Mouse (Mus musculus): ENCODE measurements around the gene Myof. TPM values are rescaled to one million over a fixed set of nuclear protein-coding genes. Genes with fewer than 3 reads are reported as not detected.

Myof gene
- total and polyA plus RNA-seq, 2 experiments = 0.48 to 2.1 TPM

DNA sequence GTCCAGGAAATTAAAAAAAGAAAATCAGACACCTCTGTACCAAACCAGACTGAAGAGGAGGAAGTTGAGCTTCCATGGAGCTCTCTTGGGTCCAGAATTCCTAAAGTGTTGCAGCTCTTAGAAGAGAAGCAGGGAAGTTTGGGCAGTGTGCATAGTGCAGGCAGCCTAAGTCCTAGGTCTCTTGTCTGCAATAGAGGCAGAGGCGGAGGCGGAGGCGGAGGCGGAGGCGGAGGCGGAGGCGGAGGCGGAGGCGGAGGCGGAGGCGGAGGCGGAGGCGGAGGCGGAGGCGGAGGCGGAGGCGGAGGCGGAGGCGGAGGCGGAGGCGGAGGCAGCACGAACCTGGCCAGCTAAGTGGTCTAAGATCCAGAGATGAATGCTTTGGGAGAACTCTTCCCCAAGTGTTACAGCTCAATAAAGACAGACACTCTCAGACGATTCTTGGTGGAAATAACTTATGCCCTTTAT is 12.7 kb downstream of the Myof start:
- no peaks in the 10 kb centered on the region for H3K27me3 ChIP-seq (ENCODE audit: control insufficient read depth, insufficient read depth, low read length)
- TF ChIP-seq POLR2A (IDR thresholded peaks at IDR 0.05; ENCODE audit: extremely low read depth, insufficient read depth, low read length) (no peak), CTCF (IDR thresholded peaks at IDR 0.05; ENCODE audit: low read depth, low read length) (no peak)
- DNase-seq (ENCODE audit: extremely low read depth, low read depth, low spot score) = peak; percentile 33
- no peak overlapping the region for H3K9ac ChIP-seq (ENCODE audit: low read depth, low read length)
- no peaks in the 10 kb centered on the region; the same call in 1 of the 2 replicates for H3K4me1 ChIP-seq (ENCODE audit: control insufficient read depth, insufficient read depth, low read length)
- no peak overlapping the region for H3K4me3 ChIP-seq (ENCODE audit: insufficient read depth, low read depth, low read length)
- 1% methylated on average over 23 of the region's 23 CpGs for WGBS
- no peak overlapping the region for H3K27ac ChIP-seq (replicated peaks; ENCODE audit: insufficient read depth, low read depth, low read length)
- no peaks in the 10 kb centered on the region for H3K36me3 ChIP-seq (ENCODE audit: control insufficient read depth, insufficient read depth, low read length)
- H3K79me2 ChIP-seq (ENCODE audit: control insufficient read depth, insufficient read depth, low read length) = no peaks in the 10 kb centered on the region

DNA sequence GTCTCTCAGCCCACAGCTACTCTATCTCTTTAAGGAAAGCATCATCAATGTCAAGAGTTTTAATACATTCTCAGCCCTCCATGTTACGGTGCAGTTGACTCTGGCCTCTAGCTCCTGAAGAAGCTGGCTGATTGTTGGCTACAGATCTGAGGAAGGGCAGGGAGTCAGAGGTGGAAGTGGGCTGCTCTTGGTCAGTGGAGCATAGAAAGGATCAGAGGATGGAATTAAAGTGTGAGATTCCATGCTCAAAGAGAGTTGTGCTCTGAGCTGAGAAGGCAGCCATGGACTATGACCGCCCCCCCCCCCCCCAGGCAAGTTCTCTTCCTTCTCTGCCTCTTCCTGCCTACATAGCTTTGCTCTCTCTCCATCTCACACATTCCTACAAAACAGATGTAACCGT is 13.5 kb downstream of the Myof start:
- no peak for DNase-seq (ENCODE audit: extremely low read depth, low read depth, low spot score)
- no peak for TF ChIP-seq POLR2A (IDR thresholded peaks at IDR 0.05; ENCODE audit: extremely low read depth, insufficient read depth, low read length)
- no peak for TF ChIP-seq CTCF (IDR thresholded peaks at IDR 0.05; ENCODE audit: low read depth, low read length)
- no peak overlapping the region for H3K9ac ChIP-seq (ENCODE audit: low read depth, low read length)
- H3K27me3 ChIP-seq (ENCODE audit: control insufficient read depth, insufficient read depth, low read length) = no peaks in the 10 kb centered on the region
- no peak overlapping the region for H3K4me3 ChIP-seq (ENCODE audit: insufficient read depth, low read depth, low read length)
- no peaks in the 10 kb centered on the region; the same call in 1 of the 2 replicates for H3K4me1 ChIP-seq (ENCODE audit: control insufficient read depth, insufficient read depth, low read length)
- 70% methylated on average over 3 of the region's 3 CpGs for WGBS
- H3K36me3 ChIP-seq (ENCODE audit: control insufficient read depth, insufficient read depth, low read length) = no peaks in the 10 kb centered on the region
- no peaks in the 10 kb centered on the region for H3K79me2 ChIP-seq (ENCODE audit: control insufficient read depth, insufficient read depth, low read length)
- no peak overlapping the region for H3K27ac ChIP-seq (replicated peaks; ENCODE audit: insufficient read depth, low read depth, low read length)

- H3K9ac ChIP-seq (ENCODE audit: low read depth, low read length) = no peak overlapping the region
- 92% methylated on average over 3 of the region's 3 CpGs for WGBS
- H3K36me3 ChIP-seq (ENCODE audit: control insufficient read depth, insufficient read depth, low read length) = no peaks in the 10 kb centered on the region
- TF ChIP-seq CTCF (IDR thresholded peaks at IDR 0.05; ENCODE audit: low read depth, low read length) (no peak), POLR2A (IDR thresholded peaks at IDR 0.05; ENCODE audit: extremely low read depth, insufficient read depth, low read length) (no peak)
- no peak overlapping the region for H3K4me3 ChIP-seq (ENCODE audit: insufficient read depth, low read depth, low read length)
- H3K4me1 ChIP-seq (ENCODE audit: control insufficient read depth, insufficient read depth, low read length) = no peaks in the 10 kb centered on the region; the same call in 1 of the 2 replicates
- no peaks in the 10 kb centered on the region for H3K27me3 ChIP-seq (ENCODE audit: control insufficient read depth, insufficient read depth, low read length)
- no peaks in the 10 kb centered on the region for H3K79me2 ChIP-seq (ENCODE audit: control insufficient read depth, insufficient read depth, low read length)
- no peak for DNase-seq (ENCODE audit: extremely low read depth, low read depth, low spot score)
- no peak overlapping the region for H3K27ac ChIP-seq (replicated peaks; ENCODE audit: insufficient read depth, low read depth, low read length)
These were observed 14.1 kb downstream of the Myof start for GRCm38 (mm10) chr19:38029292-38029691.

DNA sequence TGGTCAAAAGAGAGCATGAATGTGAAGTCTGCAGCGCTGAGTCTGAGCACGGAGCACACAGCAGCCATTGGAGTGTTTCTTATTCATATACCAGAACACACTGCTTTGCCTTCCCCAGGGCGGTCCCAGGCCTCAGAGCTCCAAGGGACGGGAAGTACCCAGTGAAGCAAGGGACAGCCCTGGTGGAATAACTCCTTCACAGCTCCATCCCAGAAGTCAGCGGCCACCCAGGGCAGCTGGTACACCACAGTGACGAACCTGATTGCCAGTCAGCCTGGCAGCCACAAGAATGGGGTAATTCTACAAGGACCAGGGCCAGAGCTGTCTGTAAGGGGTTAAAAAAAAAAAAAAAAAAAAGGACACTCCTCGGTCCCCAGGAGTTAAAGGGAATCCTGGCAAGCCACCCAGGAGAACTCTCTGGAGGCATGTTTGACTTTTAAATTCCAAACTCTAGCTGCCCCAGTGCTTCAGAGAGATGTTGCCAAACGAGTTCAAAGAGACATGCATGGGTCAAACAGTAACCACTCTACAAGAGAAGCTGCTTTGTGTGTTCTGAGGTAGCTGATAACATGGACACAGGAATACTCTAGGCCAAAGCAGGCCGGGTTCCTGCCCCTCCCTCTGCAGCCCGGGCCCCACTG is 15.4 kb downstream of the Myof start:
- no peaks in the 10 kb centered on the region for H3K36me3 ChIP-seq (ENCODE audit: control insufficient read depth, insufficient read depth, low read length)
- no peak overlapping the region for H3K4me3 ChIP-seq (ENCODE audit: insufficient read depth, low read depth, low read length)
- 34% methylated on average over 10 of the region's 10 CpGs for WGBS
- peak; percentile 69 for DNase-seq (ENCODE audit: extremely low read depth, low read depth, low spot score)
- H3K9ac ChIP-seq (ENCODE audit: low read depth, low read length) = no peak overlapping the region
- TF ChIP-seq POLR2A (IDR thresholded peaks at IDR 0.05; ENCODE audit: extremely low read depth, insufficient read depth, low read length) (no peak), CTCF (IDR thresholded peaks at IDR 0.05; ENCODE audit: low read depth, low read length) (no peak)
- no peaks in the 10 kb centered on the region for H3K27me3 ChIP-seq (ENCODE audit: control insufficient read depth, insufficient read depth, low read length)
- H3K27ac ChIP-seq (replicated peaks; ENCODE audit: insufficient read depth, low read depth, low read length) = no peak overlapping the region; the same call in 1 of the 2 replicates
- no peaks in the 10 kb centered on the region; the same call in 1 of the 2 replicates for H3K4me1 ChIP-seq (ENCODE audit: control insufficient read depth, insufficient read depth, low read length)
- no peaks in the 10 kb centered on the region for H3K79me2 ChIP-seq (ENCODE audit: control insufficient read depth, insufficient read depth, low read length)

DNA sequence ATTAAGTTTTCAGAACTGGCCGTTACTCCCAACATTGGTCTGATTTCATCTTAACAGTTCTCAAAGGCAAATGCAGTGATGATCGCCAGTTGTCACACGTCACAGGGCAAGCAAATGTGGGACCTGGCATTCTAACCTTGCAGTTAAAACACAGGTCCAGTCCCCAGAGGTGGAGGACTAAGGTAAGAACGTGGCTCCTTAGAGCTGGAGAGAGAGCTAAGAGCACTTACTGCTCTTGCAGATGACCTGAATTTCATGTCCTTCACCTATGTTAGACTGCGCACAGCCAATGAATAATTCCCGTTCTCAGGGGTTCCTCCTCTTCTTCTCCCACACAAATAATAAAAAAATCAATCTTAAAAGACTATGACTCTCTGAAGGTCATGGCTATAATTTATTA is 16.0 kb downstream of the Myof start:
- Histone ChIP-seq H3K36me3 (ENCODE audit: control insufficient read depth, insufficient read depth, low read length) (no peaks in the 10 kb centered on the region), H3K27me3 (ENCODE audit: control insufficient read depth, insufficient read depth, low read length) (no peaks in the 10 kb centered on the region), H3K4me1 (ENCODE audit: control insufficient read depth, insufficient read depth, low read length) (no peaks in the 10 kb centered on the region; the same call in 1 of the 2 replicates), H3K4me3 (ENCODE audit: insufficient read depth, low read depth, low read length) (no peak overlapping the region), H3K9ac (ENCODE audit: low read depth, low read length) (no peak overlapping the region), H3K79me2 (ENCODE audit: control insufficient read depth, insufficient read depth, low read length) (no peaks in the 10 kb centered on the region), H3K27ac (replicated peaks; ENCODE audit: insufficient read depth, low read depth, low read length) (no peak overlapping the region; the same call in 1 of the 2 replicates)
- no peak for DNase-seq (ENCODE audit: extremely low read depth, low read depth, low spot score)
- TF ChIP-seq POLR2A (IDR thresholded peaks at IDR 0.05; ENCODE audit: extremely low read depth, insufficient read depth, low read length) = no peak
- no peak for TF ChIP-seq CTCF (IDR thresholded peaks at IDR 0.05; ENCODE audit: low read depth, low read length)
- 74% methylated on average over 6 of the region's 6 CpGs for WGBS

DNA sequence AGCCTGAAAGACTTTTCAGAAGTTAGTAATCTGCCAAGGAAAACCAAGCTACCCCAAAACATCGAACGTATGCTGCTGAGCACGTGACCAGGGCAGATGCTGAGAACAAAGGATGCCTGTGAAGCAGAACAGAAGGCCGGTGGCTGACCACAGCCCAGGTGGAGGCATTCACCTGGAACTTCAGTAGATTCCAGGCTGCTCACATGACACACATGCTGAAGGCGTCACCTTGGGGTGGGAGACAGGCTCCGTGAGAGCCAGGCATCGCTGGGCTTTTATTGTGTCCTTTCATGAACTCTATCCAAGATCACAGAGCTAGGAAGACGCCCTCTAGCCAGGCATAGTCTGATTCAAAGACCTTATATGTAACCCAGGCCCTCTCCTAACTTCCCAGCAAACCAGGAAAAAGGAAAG is 17.2 kb downstream of the Myof start:
- no peaks in the 10 kb centered on the region for H3K36me3 ChIP-seq (ENCODE audit: control insufficient read depth, insufficient read depth, low read length)
- no peak for DNase-seq (ENCODE audit: extremely low read depth, low read depth, low spot score)
- H3K4me3 ChIP-seq (ENCODE audit: insufficient read depth, low read depth, low read length) = no peak overlapping the region
- H3K79me2 ChIP-seq (ENCODE audit: control insufficient read depth, insufficient read depth, low read length) = no peaks in the 10 kb centered on the region
- TF ChIP-seq POLR2A (IDR thresholded peaks at IDR 0.05; ENCODE audit: extremely low read depth, insufficient read depth, low read length) (no peak), CTCF (IDR thresholded peaks at IDR 0.05; ENCODE audit: low read depth, low read length) (no peak)
- no peaks in the 10 kb centered on the region; the same call in 1 of the 2 replicates for H3K4me1 ChIP-seq (ENCODE audit: control insufficient read depth, insufficient read depth, low read length)
- 69% methylated on average over 8 of the region's 8 CpGs for WGBS
- H3K27me3 ChIP-seq (ENCODE audit: control insufficient read depth, insufficient read depth, low read length) = no peaks in the 10 kb centered on the region
- peak overlapping the region; percentile 16; the same call in 1 of the 2 replicates for H3K27ac ChIP-seq (replicated peaks; ENCODE audit: insufficient read depth, low read depth, low read length)
- H3K9ac ChIP-seq (ENCODE audit: low read depth, low read length) = no peak overlapping the region

Measured in liver, adult 2 months (tissue).